Mouse (Mus musculus) neural tube, embryonic 11.5 days (tissue): ENCODE results near the gene Parvb. TPM values are rescaled to one million over a fixed set of nuclear protein-coding genes. Genes with fewer than 3 reads are reported as not detected.

ENCODE experiments used
- ATAC-seq: fragments of 200-750 bp; cut with Nextera tagmentation; 2 replicates; pipeline ENCODE4 v1.8.0; 2017; ENCODE audit warnings: moderate number of reproducible peaks, mild to moderate bottlenecking, moderate TSS enrichment, moderate library complexity; ENCODE audit not compliant: insufficient read depth, low FRiP score, low TSS enrichment
- DNase-seq: peaks from one replicate; pipeline ENCODE4 v3.0.0-alpha.2; 2015; ENCODE audit warnings: low spot score
- H3K27ac ChIP-seq: fragments of 300-500 bp; sonication (generic); 2 replicates; pipeline ENCODE4 v1.5.1; 2014; ENCODE audit warnings: low read depth, mild to moderate bottlenecking, low read length
- H3K27me3 ChIP-seq: fragments of 300-500 bp; sonication (generic); 2 replicates; pipeline ENCODE4 v1.6.1; 2014; ENCODE audit warnings: mild to moderate bottlenecking, low read length, mixed read lengths; ENCODE audit not compliant: control insufficient read depth, insufficient read depth
- H3K36me3 ChIP-seq: fragments of 300-500 bp; sonication (generic); 2 replicates; pipeline ENCODE4 v1.6.1; 2014; ENCODE audit warnings: mild to moderate bottlenecking, low read length, moderate library complexity, mixed read lengths; ENCODE audit not compliant: control insufficient read depth, insufficient read depth
- H3K4me1 ChIP-seq: fragments of 300-500 bp; sonication (generic); 2 replicates; pipeline ENCODE4 v1.6.1; 2014; ENCODE audit warnings: low read length, mixed read lengths; ENCODE audit not compliant: control insufficient read depth, insufficient read depth
- H3K4me2 ChIP-seq: fragments of 300-500 bp; sonication (generic); 2 replicates; pipeline ENCODE4 v1.6.1; 2014; ENCODE audit warnings: low read depth, mild to moderate bottlenecking, moderate library complexity
- H3K4me3 ChIP-seq: fragments of 300-500 bp; sonication (generic); 2 replicates; pipeline ENCODE4 v1.5.1; 2014; ENCODE audit warnings: low read depth, low read length
- H3K9ac ChIP-seq: fragments of 300-500 bp; sonication (generic); 2 replicates; pipeline ENCODE4 v1.6.1; 2014; ENCODE audit warnings: mild to moderate bottlenecking, low read length
- H3K9me3 ChIP-seq: fragments of 300-500 bp; sonication (generic); 2 replicates; pipeline ENCODE4 v1.6.1; 2016; ENCODE audit warnings: low read length; ENCODE audit not compliant: control insufficient read depth
- WGBS: fragments of 180-500 bp; shearing (Covaris S2); extraction: QIAGEN DNeasy Blood & Tissue Kit; methylation state at CpG from one replicate; pipeline ENCODE4 v1.1.7; 2014; 5-methylcytosine and 5-hydroxymethylcytosine counted together
- polyA plus RNA-seq: library from polyadenylated mRNA; unstranded; fragments of >200 nt; fragmentation: Nextera tagmentation; extraction: Ambion mirVana; gene quantifications from 2 replicates; pipeline ENCODE4 v1.2.1, GENCODE M21; 2014

The Parvb gene
- polyA plus RNA-seq, 1 experiment from 2014 or later = 12.1 TPM

DNA sequence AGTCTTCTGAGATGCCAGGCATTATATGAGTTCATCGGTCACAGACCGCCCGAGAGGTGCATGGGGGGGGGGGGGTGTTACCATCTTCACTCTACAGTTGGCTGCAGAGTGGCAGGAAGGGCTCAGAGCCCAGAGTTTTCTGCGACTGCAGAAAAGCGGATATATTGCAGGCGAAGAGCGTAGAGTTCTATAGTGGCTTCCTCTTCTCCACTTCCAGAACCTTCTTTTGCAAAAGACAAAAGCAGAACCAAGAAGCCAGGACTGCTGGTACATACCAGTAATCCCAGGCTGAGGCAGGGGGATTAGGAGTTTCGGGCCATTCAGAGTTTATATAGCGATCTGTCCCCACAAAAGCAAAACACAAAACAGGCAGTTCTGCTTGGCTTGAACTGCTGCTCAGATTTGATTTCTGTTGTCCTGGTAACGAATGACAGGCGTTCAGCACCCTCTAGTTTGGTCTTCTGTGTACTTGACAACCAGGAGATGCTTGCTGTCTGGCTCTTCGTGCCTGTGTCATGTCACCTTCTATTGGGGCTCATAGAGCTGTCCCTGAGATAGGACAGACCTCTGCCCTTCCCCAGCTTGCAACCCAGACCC, 24.5 kb downstream of the Parvb start:
- no peak overlapping the region for H3K4me2 ChIP-seq
- no peaks in the 10 kb centered on the region for H3K36me3 ChIP-seq
- WGBS = 88% methylated on average over 12 of the region's 12 CpGs
- no peaks in the 10 kb centered on the region for H3K27me3 ChIP-seq
- peaks cover 13% of the 10 kb centered on the region; the same call in 1 of the 2 replicates for H3K4me1 ChIP-seq
- ATAC-seq (no peak), DNase-seq (no peak)
- H3K4me3 ChIP-seq = no peak overlapping the region
- no peak overlapping the region for H3K9ac ChIP-seq
- no peaks in the 10 kb centered on the region for H3K9me3 ChIP-seq
- H3K27ac ChIP-seq = no peak overlapping the region

DNA sequence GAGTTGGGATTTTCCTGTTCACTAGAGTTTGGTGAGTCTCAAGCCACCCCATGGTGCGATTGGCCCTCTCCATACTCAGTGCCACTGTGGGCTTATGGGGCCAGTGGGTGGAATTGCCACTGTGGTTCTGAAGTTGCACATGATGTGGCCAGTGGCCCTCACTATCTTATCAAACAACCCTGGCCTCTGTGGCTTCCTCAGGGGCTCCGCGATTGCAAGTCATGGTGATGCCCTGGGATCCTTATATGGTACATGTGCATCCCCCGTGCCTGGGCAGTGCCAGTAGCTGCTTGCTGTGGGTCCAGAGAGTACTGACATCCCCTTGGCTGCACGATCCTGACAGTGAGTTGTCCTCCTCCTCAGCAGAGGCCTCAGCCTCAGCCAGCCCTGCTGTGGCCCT, 25.0 kb downstream of the Parvb start:
- 92% methylated on average over 5 of the region's 5 CpGs for WGBS
- DNase-seq (no peak), ATAC-seq (no peak)
- Histone ChIP-seq H3K4me3 (no peak overlapping the region), H3K4me1 (peaks cover 13% of the 10 kb centered on the region; the same call in 1 of the 2 replicates), H3K4me2 (no peak overlapping the region), H3K36me3 (no peaks in the 10 kb centered on the region), H3K27me3 (no peaks in the 10 kb centered on the region), H3K9me3 (no peaks in the 10 kb centered on the region), H3K9ac (no peak overlapping the region), H3K27ac (no peak overlapping the region)

GRCm38 (mm10) chr15:84258602-84259355, 26.9 kb downstream of the Parvb start:
- Histone ChIP-seq H3K36me3 (no peaks in the 10 kb centered on the region), H3K27me3 (no peaks in the 10 kb centered on the region), H3K9ac (no peak overlapping the region), H3K4me2 (no peak overlapping the region), H3K27ac (no peak overlapping the region), H3K4me1 (peaks cover 13% of the 10 kb centered on the region; the same call in 1 of the 2 replicates), H3K4me3 (no peak overlapping the region), H3K9me3 (no peaks in the 10 kb centered on the region)
- DNase-seq (no peak), ATAC-seq (no peak)
- 66% methylated on average over 9 of the region's 9 CpGs for WGBS

GRCm38 (mm10) chr15:84260123-84260822, 28.4 kb downstream of the Parvb start:
- H3K36me3 ChIP-seq = no peaks in the 10 kb centered on the region
- no peak overlapping the region for H3K4me3 ChIP-seq
- H3K4me2 ChIP-seq = no peak overlapping the region
- 31% methylated on average over 22 of the region's 22 CpGs for WGBS
- DNase-seq (peak; percentile 80), ATAC-seq (no peak; the same call in 1 of the 2 replicates)
- H3K4me1 ChIP-seq = peaks cover 10% of the 10 kb centered on the region; the same call in 1 of the 2 replicates
- H3K9ac ChIP-seq = no peak overlapping the region
- no peak overlapping the region for H3K27ac ChIP-seq
- H3K27me3 ChIP-seq = no peaks in the 10 kb centered on the region
- H3K9me3 ChIP-seq = no peaks in the 10 kb centered on the region

- DNase-seq = no peak
- Histone ChIP-seq H3K4me1 (peaks cover 10% of the 10 kb centered on the region; the same call in 1 of the 2 replicates), H3K27ac (no peak overlapping the region), H3K4me2 (no peak overlapping the region), H3K27me3 (no peaks in the 10 kb centered on the region), H3K9me3 (no peaks in the 10 kb centered on the region), H3K9ac (no peak overlapping the region), H3K4me3 (no peak overlapping the region), H3K36me3 (no peaks in the 10 kb centered on the region)
- no peak for ATAC-seq
- 91% methylated on average over 6 of the region's 6 CpGs for WGBS
Measured at GRCm38 (mm10) chr15:84262630-84263029, 30.8 kb downstream of the Parvb start.

GRCm38 (mm10) chr15:84263573-84263972, 31.7 kb downstream of the Parvb start:
- no peak overlapping the region for H3K27ac ChIP-seq
- no peaks in the 10 kb centered on the region for H3K9me3 ChIP-seq
- no peak for DNase-seq
- 51% methylated on average over 2 of the region's 2 CpGs for WGBS
- H3K4me1 ChIP-seq = peaks cover 10% of the 10 kb centered on the region; the same call in 1 of the 2 replicates
- H3K36me3 ChIP-seq = no peaks in the 10 kb centered on the region
- ATAC-seq = no peak
- H3K9ac ChIP-seq = no peak overlapping the region
- H3K4me2 ChIP-seq = no peak overlapping the region
- H3K27me3 ChIP-seq = no peaks in the 10 kb centered on the region
- no peak overlapping the region for H3K4me3 ChIP-seq

DNA sequence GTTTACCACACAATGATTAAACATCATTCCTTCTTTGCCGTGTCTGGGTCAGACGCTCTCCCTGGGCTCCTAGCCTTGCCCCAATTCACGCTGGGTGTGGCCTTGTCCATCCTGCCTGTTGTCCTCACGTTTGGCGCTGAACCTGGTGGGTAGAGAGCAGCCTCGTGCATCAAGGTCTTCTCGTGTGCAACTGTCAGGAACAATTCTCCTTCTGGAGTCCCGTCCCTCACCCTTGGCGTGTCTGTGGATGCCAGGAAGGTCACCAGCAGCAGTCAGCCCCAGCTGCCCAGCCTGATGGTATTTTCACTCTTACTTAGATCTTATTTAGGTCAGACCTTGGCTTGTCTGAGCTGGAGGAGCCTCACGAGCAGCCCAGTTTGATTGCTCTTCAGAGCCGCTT, 33.3 kb downstream of the Parvb start:
- Histone ChIP-seq H3K9me3 (no peaks in the 10 kb centered on the region), H3K4me1 (0 out of 2 replicates have a peak, but pooled peaks cover 5% of the 10 kb centered on the region), H3K36me3 (no peaks in the 10 kb centered on the region), H3K27ac (no peak overlapping the region), H3K4me2 (no peak overlapping the region), H3K4me3 (no peak overlapping the region), H3K27me3 (no peaks in the 10 kb centered on the region), H3K9ac (no peak overlapping the region)
- 72% methylated on average over 11 of the region's 11 CpGs for WGBS
- DNase-seq (no peak), ATAC-seq (no peak)

DNA sequence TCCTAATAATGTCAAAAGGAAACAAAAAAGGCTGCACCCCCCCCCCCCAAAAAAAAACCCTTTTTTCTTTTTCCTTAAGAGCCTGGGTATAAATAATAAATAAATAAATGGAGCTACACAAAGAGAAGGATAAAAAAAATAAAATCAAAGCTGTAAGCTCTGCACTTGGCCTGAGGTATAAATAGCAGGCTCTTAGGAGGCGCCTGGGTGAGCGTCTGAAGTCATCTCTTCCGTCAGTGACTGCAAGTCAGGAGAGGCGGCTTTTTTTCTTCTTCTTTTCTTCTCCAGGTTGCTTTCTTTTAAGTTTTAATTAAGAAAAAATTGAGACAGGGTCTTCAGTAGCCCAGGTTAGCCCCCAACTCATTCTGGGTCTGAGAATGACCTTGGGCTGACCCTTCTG, 34.4 kb downstream of the Parvb start:
- Histone ChIP-seq H3K4me2 (no peak overlapping the region), H3K4me3 (no peak overlapping the region), H3K4me1 (no peaks in the 10 kb centered on the region), H3K36me3 (no peaks in the 10 kb centered on the region), H3K27ac (no peak overlapping the region), H3K9ac (no peak overlapping the region), H3K27me3 (no peaks in the 10 kb centered on the region), H3K9me3 (no peaks in the 10 kb centered on the region)
- ATAC-seq (no peak), DNase-seq (no peak)
- WGBS = 92% methylated on average over 4 of the region's 4 CpGs
